Mouse (Mus musculus) Muller cell, postnatal 12 days (primary cell): ENCODE measurements around the gene Gstp1.
"Not testable (repeated sequence)": the region's sequence is repeated elsewhere in the genome, so short reads cannot be mapped to it uniquely, and the experiment has no call there.

Source experiments
- DNase-seq: peaks from one replicate; pipeline ENCODE4 v3.0.0-alpha.2; 2015; ENCODE audit errors: inconsistent ontology term

Gstp1 gene

GRCm38 (mm10) chr19:4037788-4038232, at the start of gene Gstp1:
Gstp1 (minus strand) TSS chr19:4037985.
- DNase-seq, result peak; percentile 91

- no peak for DNase-seq
These were observed 49.3 kb upstream of the Gstp1 start for GRCm38 (mm10) chr19:4087090-4087489.

GRCm38 (mm10) chr19:4086156-4086555, 48.4 kb upstream of the Gstp1 start:
- DNase-seq, result no peak

GRCm38 (mm10) chr19:4084984-4085383, 47.2 kb upstream of the Gstp1 start:
- DNase-seq, result no peak

- DNase-seq, result no peak
These were observed 46.0 kb upstream of the Gstp1 start for GRCm38 (mm10) chr19:4083826-4084225.

GRCm38 (mm10) chr19:4083316-4083715, 45.5 kb upstream of the Gstp1 start:
- DNase-seq, result no peak

- DNase-seq, result no peak
These were observed 44.6 kb upstream of the Gstp1 start for GRCm38 (mm10) chr19:4082219-4082965.

GRCm38 (mm10) chr19:4081394-4081793, 43.6 kb upstream of the Gstp1 start, which contains the start of gene Cabp2:
Cabp2 (plus strand) TSS chr19:4081578.
- DNase-seq, result no peak

GRCm38 (mm10) chr19:4080511-4081009, 42.8 kb upstream of the Gstp1 start:
- no peak for DNase-seq

- DNase-seq, result no peak
These were observed 41.8 kb upstream of the Gstp1 start for GRCm38 (mm10) chr19:4079594-4079993.

GRCm38 (mm10) chr19:4075531-4075930, 37.7 kb upstream of the Gstp1 start:
- DNase-seq, result no peak

GRCm38 (mm10) chr19:4072706-4073424, 35.1 kb upstream of the Gstp1 start:
- DNase-seq, result no peak

- no peak for DNase-seq
These were observed 33.6 kb upstream of the Gstp1 start for GRCm38 (mm10) chr19:4071406-4071805.

- DNase-seq, result no peak
These were observed 33.0 kb upstream of the Gstp1 start for GRCm38 (mm10) chr19:4070756-4071155.

- no peak for DNase-seq
These were observed 32.5 kb upstream of the Gstp1 start for GRCm38 (mm10) chr19:4070311-4070710.

GRCm38 (mm10) chr19:4068717-4069410, 31.1 kb upstream of the Gstp1 start:
- no peak for DNase-seq

- DNase-seq, result not testable (repeated sequence)
These were observed 30.5 kb upstream of the Gstp1 start for GRCm38 (mm10) chr19:4068242-4068641.

- DNase-seq, result no peak
These were observed 29.1 kb upstream of the Gstp1 start for GRCm38 (mm10) chr19:4066877-4067276.

- DNase-seq, result no peak
These were observed 28.5 kb upstream of the Gstp1 start for GRCm38 (mm10) chr19:4066280-4066679.

GRCm38 (mm10) chr19:4064501-4064900, 26.7 kb upstream of the Gstp1 start:
- DNase-seq, result not testable (repeated sequence)

- not testable (repeated sequence) for DNase-seq
These were observed 25.6 kb upstream of the Gstp1 start for GRCm38 (mm10) chr19:4063357-4063756.

- DNase-seq, result no peak
These were observed 23.2 kb upstream of the Gstp1 start for GRCm38 (mm10) chr19:4060899-4061465.
